Mouse (Mus musculus): ENCODE measurements around the gene Ncapg2. TPM values are rescaled to one million over a fixed set of nuclear protein-coding genes. Genes with fewer than 3 reads are reported as not detected.

Ncapg2 gene
- polyA plus RNA-seq, 1 experiment from 2014 or later: 36.4 TPM

DNA sequence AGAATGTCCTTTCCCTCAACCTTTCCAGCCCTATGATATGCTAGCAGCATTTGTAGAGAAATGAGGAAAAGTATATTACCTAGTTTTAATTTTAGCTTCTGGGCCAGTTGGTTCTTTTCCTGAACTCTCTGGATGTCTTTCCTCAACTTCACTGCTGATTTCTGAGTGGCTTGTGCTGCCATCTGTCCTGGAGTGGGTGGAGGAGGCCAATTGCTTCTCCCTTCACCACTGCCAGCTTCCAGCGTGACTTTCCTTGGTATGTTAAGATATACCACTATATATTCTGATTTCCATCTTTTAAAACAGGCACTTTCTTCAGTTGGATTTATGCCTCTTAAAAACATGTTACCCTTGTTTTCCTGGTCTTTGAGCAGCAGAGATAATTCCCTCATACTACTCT, 63.1 kb downstream of the Ncapg2 start:
- DNase-seq (ENCODE audit: low spot score): no peak
- 68% methylated on average over 1 of the region's 1 CpGs for WGBS
- H3K36me3 ChIP-seq: 0 out of 2 replicates have a peak, but pooled peaks cover 3% of the 10 kb centered on the region
- H3K4me1 ChIP-seq: no peaks in the 10 kb centered on the region
- H3K9me3 ChIP-seq: no peaks in the 10 kb centered on the region
- no peaks in the 10 kb centered on the region for H3K27me3 ChIP-seq (ENCODE audit: insufficient read depth, poor library complexity, severe bottlenecking)
- no peak overlapping the region for H3K4me3 ChIP-seq
- no peak overlapping the region for H3K27ac ChIP-seq

GRCm38 (mm10) chr12:116469096-116469495, 63.9 kb downstream of the Ncapg2 start:
- Histone ChIP-seq H3K27ac (no peak overlapping the region), H3K4me1 (no peaks in the 10 kb centered on the region), H3K27me3 (ENCODE audit: insufficient read depth, poor library complexity, severe bottlenecking) (no peaks in the 10 kb centered on the region), H3K4me3 (no peak overlapping the region), H3K9me3 (no peaks in the 10 kb centered on the region), H3K36me3 (0 out of 2 replicates have a peak, but pooled peaks cover 3% of the 10 kb centered on the region)
- WGBS: 86% methylated on average over 3 of the region's 3 CpGs
- DNase-seq (ENCODE audit: low spot score): no peak

DNA sequence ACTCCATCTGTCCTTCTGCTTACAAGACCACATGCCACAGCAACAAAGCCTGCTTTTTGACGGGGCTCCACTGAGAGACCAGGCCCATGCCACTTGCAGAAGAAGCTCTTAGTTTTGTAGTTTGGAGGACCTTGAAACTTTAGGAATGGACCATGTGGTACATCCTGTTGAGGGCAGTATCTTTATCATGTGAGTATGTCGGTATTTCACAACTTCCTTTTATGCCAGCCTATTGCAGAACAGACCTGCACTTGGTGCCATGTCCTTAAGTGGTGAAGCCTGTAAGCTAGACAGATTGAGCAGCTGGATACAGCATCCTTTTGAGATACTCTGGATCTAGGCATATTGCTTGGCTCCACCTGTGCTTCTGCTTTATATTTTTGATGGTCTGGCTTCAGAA, 68.1 kb downstream of the Ncapg2 start:
- H3K27ac ChIP-seq: no peak overlapping the region
- 82% methylated on average over 2 of the region's 2 CpGs for WGBS
- no peaks in the 10 kb centered on the region for H3K9me3 ChIP-seq
- no peak for DNase-seq (ENCODE audit: low spot score)
- no peak overlapping the region for H3K4me3 ChIP-seq
- no peaks in the 10 kb centered on the region for H3K4me1 ChIP-seq
- no peaks in the 10 kb centered on the region for H3K36me3 ChIP-seq
- H3K27me3 ChIP-seq (ENCODE audit: insufficient read depth, poor library complexity, severe bottlenecking): no peaks in the 10 kb centered on the region

- no peaks in the 10 kb centered on the region for H3K9me3 ChIP-seq
- no peak overlapping the region for H3K27ac ChIP-seq
- no peak for DNase-seq (ENCODE audit: low spot score)
- no peak overlapping the region for H3K4me3 ChIP-seq
- H3K27me3 ChIP-seq (ENCODE audit: insufficient read depth, poor library complexity, severe bottlenecking): no peaks in the 10 kb centered on the region
- no peaks in the 10 kb centered on the region for H3K4me1 ChIP-seq
- H3K36me3 ChIP-seq: no peaks in the 10 kb centered on the region
Observed at GRCm38 (mm10) chr12:116473761-116474160, 68.6 kb downstream of the Ncapg2 start.

DNA sequence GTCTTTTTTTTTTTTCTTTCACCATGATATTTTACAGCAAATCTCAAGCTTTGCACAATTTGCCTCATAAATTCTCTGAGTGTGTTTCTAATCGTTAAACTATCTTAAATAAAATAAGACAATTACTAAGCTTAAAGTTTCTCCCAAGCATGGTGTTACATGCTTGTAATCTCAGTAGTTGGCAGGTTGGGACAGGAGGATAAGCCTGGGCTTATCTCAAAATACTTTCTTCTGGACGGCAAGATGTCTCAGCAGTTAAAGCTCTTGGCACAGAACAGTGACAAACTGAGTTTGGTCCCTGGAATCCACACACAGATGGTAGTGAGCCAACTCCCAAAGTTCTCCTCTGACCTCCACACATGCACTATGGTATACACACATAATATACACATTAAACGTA, 69.5 kb downstream of the Ncapg2 start:
- DNase-seq (ENCODE audit: low spot score): no peak
- no peaks in the 10 kb centered on the region for H3K36me3 ChIP-seq
- 58% methylated on average over 3 of the region's 3 CpGs for WGBS

DNA sequence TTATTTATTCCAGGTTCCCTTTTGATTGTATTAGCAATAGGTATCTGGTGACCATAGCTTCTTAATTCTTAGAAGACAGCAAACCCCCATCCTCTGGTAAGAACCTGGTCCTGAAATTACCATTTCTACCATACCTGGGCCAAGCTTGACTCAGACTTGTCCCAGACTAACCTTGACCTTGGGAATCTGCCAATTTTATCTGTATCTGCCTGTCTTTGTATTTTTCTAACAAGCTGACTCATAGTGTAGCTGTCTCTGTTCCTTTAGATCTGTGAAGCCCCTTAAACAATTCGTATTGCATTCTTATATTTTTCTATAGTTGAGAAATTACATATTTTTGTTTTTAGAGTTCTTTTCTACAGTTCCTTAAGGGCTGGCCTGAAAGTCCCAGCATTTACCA, 73.6 kb downstream of the Ncapg2 start:
- Histone ChIP-seq H3K36me3 (no peaks in the 10 kb centered on the region), H3K9me3 (no peaks in the 10 kb centered on the region), H3K4me1 (no peaks in the 10 kb centered on the region), H3K27ac (no peak overlapping the region), H3K27me3 (ENCODE audit: insufficient read depth, poor library complexity, severe bottlenecking) (0 out of 2 replicates have a peak, but pooled peaks cover under 1% of the 10 kb centered on the region), H3K4me3 (no peak overlapping the region)
- DNase-seq (ENCODE audit: low spot score): no peak
- 64% methylated on average over 1 of the region's 1 CpGs for WGBS

More for the DNA sequence above, 69.5 kb downstream of the Ncapg2 start:
- H3K27me3 ChIP-seq (ENCODE audit: insufficient read depth, poor library complexity, severe bottlenecking): no peaks in the 10 kb centered on the region
- H3K27ac ChIP-seq: no peak overlapping the region
- H3K4me1 ChIP-seq: no peaks in the 10 kb centered on the region
- H3K4me3 ChIP-seq: no peak overlapping the region
- H3K9me3 ChIP-seq: no peaks in the 10 kb centered on the region

DNA sequence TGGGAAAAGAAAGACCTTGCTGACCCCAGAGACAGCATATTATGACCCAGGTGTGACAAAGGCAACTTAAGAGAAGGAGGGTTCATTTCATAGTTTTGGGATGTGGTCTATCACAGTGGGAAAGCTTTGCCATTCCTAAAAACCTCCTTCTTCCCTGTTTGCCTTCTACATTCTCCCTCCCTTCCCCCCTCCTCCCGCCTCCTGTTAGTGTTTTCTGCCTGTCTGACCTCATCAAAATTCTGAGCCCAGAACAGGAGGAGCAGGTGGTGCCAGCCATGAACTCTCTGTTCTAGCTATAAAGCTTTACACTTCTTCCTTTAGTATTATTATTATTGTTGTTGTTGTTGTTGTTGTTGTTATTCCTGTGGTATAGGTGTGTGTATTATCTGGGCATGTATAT, 76.7 kb downstream of the Ncapg2 start:
- DNase-seq (ENCODE audit: low spot score): peak; percentile 13
- Histone ChIP-seq H3K4me3 (no peak overlapping the region), H3K36me3 (no peaks in the 10 kb centered on the region), H3K27ac (no peak overlapping the region), H3K9me3 (no peaks in the 10 kb centered on the region), H3K27me3 (ENCODE audit: insufficient read depth, poor library complexity, severe bottlenecking) (peaks cover 24% of the 10 kb centered on the region), H3K4me1 (peaks cover 13% of the 10 kb centered on the region)
- 69% methylated on average over 1 of the region's 1 CpGs for WGBS

- Histone ChIP-seq H3K4me1 (peaks cover 13% of the 10 kb centered on the region), H3K4me3 (no peak overlapping the region), H3K27me3 (ENCODE audit: insufficient read depth, poor library complexity, severe bottlenecking) (peaks cover 33% of the 10 kb centered on the region), H3K9me3 (no peaks in the 10 kb centered on the region), H3K27ac (no peak overlapping the region), H3K36me3 (no peaks in the 10 kb centered on the region)
- 36% methylated on average over 2 of the region's 2 CpGs for WGBS
- DNase-seq (ENCODE audit: low spot score): peak; percentile 53
Observed at GRCm38 (mm10) chr12:116483581-116483980, 78.4 kb downstream of the Ncapg2 start.

DNA sequence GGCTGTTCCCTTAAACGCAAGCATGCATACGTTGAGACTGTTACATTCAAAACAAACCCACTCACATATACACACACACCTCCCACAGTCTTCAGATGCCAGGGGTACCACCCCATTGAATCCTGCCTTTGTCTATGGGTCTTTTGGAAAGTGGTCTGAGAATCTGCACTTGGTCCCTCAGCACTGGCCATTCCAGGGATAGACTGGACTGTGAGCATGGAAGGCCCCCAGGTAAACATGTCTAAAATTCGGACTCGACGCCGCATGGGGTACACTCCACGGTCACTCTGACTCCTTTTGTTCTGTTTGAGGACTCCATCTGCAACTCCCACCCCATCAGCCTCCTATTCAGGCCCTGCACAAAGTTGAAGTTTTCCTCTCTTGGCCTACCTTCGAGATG, 79.8 kb downstream of the Ncapg2 start:
- H3K9me3 ChIP-seq: no peaks in the 10 kb centered on the region
- no peaks in the 10 kb centered on the region for H3K36me3 ChIP-seq
- H3K27me3 ChIP-seq (ENCODE audit: insufficient read depth, poor library complexity, severe bottlenecking): peaks cover 33% of the 10 kb centered on the region
- 73% methylated on average over 8 of the region's 8 CpGs for WGBS
- no peak overlapping the region for H3K27ac ChIP-seq
- peak overlapping the region; percentile 68 for H3K4me3 ChIP-seq
- peak; percentile 72 for DNase-seq (ENCODE audit: low spot score)
- peaks cover 13% of the 10 kb centered on the region for H3K4me1 ChIP-seq

GRCm38 (mm10) chr12:116485591-116486403, 80.6 kb downstream of the Ncapg2 start, which contains the start of gene Ptprn2:
Ptprn2 (plus strand) TSS chr12:116485720.
- peak; percentile 91 for DNase-seq (ENCODE audit: low spot score)
- H3K4me1 ChIP-seq: peaks cover 13% of the 10 kb centered on the region
- WGBS: under 1% methylated on average over 86 of the region's 86 CpGs
- H3K4me3 ChIP-seq: peak within 1 kb of the TSS; percentile 68
- H3K27me3 ChIP-seq (ENCODE audit: insufficient read depth, poor library complexity, severe bottlenecking): peaks cover 33% of the 10 kb centered on the region
- H3K27ac ChIP-seq: no peak within 1 kb of the TSS
- H3K9me3 ChIP-seq: no peaks in the 10 kb centered on the region
- H3K36me3 ChIP-seq: no peaks in the 10 kb centered on the region

DNA sequence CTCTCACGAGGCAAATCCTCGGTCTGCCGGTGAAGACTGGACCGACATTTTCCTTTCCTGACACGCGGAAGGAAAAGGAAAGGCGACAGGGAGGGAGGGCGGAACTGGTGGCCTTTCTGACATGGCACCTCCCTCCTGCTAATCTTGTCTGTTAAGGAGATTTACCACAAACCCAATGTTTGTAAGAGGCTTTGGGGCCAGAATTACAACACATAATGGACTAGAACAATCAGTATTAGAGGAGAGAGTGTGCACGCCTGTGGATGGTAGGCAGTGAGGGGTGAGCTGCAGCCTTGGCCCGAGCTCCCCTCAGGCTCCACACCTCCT, 81.2 kb downstream of the Ncapg2 start:
- H3K9me3 ChIP-seq: no peaks in the 10 kb centered on the region
- peaks cover 13% of the 10 kb centered on the region for H3K4me1 ChIP-seq
- DNase-seq (ENCODE audit: low spot score): no peak
- 5% methylated on average over 10 of the region's 10 CpGs for WGBS
- peaks cover 33% of the 10 kb centered on the region for H3K27me3 ChIP-seq (ENCODE audit: insufficient read depth, poor library complexity, severe bottlenecking)
- no peaks in the 10 kb centered on the region for H3K36me3 ChIP-seq
- H3K4me3 ChIP-seq: peak overlapping the region; percentile 68
- no peak overlapping the region for H3K27ac ChIP-seq

GRCm38 (mm10) chr12:116488836-116489235, 83.6 kb downstream of the Ncapg2 start:
- Histone ChIP-seq H3K27ac (no peak overlapping the region), H3K9me3 (no peaks in the 10 kb centered on the region), H3K27me3 (ENCODE audit: insufficient read depth, poor library complexity, severe bottlenecking) (peaks cover 32% of the 10 kb centered on the region), H3K36me3 (no peaks in the 10 kb centered on the region), H3K4me1 (peaks cover 13% of the 10 kb centered on the region), H3K4me3 (no peak overlapping the region)
- DNase-seq (ENCODE audit: low spot score): peak; percentile 66
- WGBS: 70% methylated on average over 8 of the region's 8 CpGs

DNA sequence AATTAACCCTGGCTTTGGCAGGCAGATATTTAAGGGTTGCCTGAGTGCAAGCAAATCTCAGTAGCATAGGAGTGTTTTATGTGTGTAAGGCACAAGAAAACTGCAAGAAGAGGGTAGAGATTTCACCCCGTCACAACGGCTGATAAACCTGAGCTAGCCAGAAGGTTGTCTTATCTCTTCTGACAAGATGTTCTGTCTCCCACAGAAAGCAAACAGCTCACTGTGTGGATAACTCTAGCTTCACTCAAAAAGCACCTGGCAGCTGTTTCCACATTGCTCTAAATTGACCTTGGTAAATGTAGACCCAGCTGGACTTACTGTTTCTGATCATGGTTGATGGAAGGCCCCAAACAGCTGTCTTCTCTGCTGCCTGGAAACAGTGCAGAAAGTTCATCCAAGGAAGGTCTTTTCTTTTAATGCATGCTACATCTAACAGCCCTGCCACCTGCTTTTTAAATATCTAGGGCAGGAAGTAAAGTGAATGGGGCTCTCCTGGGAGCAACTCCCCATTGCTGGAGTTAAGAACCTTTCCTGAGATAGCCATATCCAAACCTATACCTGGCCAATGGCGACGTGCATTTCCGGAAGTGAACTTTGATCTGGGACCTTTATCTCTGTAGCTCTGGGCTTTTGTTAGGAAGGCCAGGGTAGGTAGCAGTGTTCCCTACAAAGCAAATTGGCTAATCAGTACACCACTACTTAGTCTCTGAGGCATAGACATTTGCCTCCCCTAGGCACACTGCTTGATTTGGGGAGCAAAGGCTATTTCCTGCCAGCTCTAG, 85.6 kb downstream of the Ncapg2 start:
- 57% methylated on average over 5 of the region's 5 CpGs for WGBS

More for the DNA sequence above, 85.6 kb downstream of the Ncapg2 start:
- H3K36me3 ChIP-seq: no peaks in the 10 kb centered on the region
- H3K27me3 ChIP-seq (ENCODE audit: insufficient read depth, poor library complexity, severe bottlenecking): peaks cover 21% of the 10 kb centered on the region
- no peak overlapping the region for H3K4me3 ChIP-seq
- H3K27ac ChIP-seq: no peak overlapping the region
- peaks cover 8% of the 10 kb centered on the region for H3K4me1 ChIP-seq
- H3K9me3 ChIP-seq: no peaks in the 10 kb centered on the region
- DNase-seq (ENCODE audit: low spot score): peak; percentile 28

Data from heart, embryonic 10.5 days (tissue).